Mouse (Mus musculus): Measurements from ENCODE around the gene Nos1ap. TPM values are rescaled to one million over a fixed set of nuclear protein-coding genes. Genes with fewer than 3 reads are reported as not detected.

Gene Nos1ap
- polyA plus RNA-seq, 1 experiment from 2014 or later = 5.2 TPM

DNA sequence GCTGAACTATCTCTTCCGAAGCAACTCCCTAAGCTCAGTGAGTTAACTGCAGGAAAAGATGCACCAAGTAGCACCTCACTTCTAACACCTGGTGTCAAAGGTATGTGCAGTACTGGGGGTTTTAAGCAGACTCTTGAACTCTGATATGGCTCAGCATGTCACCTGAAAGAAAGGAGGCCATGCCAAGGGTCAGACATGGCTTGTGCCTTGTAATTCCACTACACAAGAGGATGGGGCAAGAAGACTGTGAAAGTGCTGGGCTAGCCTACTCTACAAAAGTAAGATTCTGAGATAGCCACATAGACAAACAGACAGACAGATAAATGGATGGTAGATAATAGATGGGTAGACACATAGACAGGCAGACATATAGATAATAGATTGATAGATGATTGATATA, 87.7 kb downstream of the Nos1ap start:
- WGBS (ENCODE audit: insufficient replicate concordance) = 69% methylated on average over 1 of the region's 1 CpGs
- no peak overlapping the region for H3K9ac ChIP-seq
- H3K27ac ChIP-seq (replicated peaks) = no peak overlapping the region
- H3K4me2 ChIP-seq = no peak overlapping the region
- H3K4me1 ChIP-seq (replicated peaks) = peaks cover 16% of the 10 kb centered on the region
- H3K36me3 ChIP-seq (replicated peaks) = no peaks in the 10 kb centered on the region
- H3K9me3 ChIP-seq (replicated peaks) = no peaks in the 10 kb centered on the region
- H3K27me3 ChIP-seq = no peaks in the 10 kb centered on the region
- ATAC-seq (ENCODE audit: insufficient read depth) = no peak
- no peak overlapping the region for H3K4me3 ChIP-seq (replicated peaks)

DNA sequence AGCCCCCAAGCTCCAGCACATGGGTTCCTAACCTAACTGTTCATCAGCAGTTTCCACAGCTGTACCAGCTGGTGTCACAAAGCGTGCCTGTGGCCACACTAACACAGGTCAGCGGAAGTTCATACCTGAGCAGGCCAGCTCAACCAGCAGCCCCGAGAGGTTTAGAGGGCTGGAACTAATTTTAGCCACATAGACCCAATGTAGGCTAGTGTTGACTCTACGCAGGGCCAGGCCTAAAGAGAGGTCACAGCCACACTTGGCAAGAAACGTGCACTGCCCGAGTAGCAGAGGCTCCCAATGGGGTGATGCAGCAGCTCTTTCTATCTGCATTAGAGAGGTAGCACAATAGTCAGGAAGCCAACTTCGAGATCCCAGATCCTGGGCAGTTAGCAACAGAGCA, 88.1 kb downstream of the Nos1ap start:
- no peaks in the 10 kb centered on the region for H3K9me3 ChIP-seq (replicated peaks)
- H3K36me3 ChIP-seq (replicated peaks) = no peaks in the 10 kb centered on the region
- H3K27ac ChIP-seq (replicated peaks) = no peak overlapping the region
- H3K9ac ChIP-seq = no peak overlapping the region
- 57% methylated on average over 7 of the region's 7 CpGs for WGBS (ENCODE audit: insufficient replicate concordance)
- H3K4me2 ChIP-seq = no peak overlapping the region
- peak; percentile 17; the same call in 1 of the 2 replicates for ATAC-seq (ENCODE audit: insufficient read depth)
- peaks cover 16% of the 10 kb centered on the region for H3K4me1 ChIP-seq (replicated peaks)
- H3K4me3 ChIP-seq (replicated peaks) = no peak overlapping the region
- no peaks in the 10 kb centered on the region for H3K27me3 ChIP-seq

DNA sequence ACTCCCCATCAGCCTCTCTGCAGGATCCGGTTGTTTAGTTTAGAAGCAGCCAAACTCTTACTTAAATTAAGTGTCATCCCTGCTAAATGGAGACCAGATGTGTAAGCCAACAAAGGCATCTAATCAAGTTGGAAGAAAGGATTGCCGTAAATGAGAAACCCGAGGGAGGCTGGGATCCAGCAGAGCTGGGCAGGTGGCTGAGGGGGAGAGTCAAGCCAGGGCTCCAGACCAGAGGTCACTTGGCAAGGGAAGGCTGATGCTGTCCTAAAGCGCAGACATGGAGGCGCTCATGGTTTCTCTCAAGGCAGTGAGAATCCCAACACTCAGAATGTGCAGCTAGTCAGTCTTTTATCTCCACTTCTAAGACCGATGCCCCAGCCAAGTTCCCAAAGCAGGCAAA, 89.8 kb downstream of the Nos1ap start:
- peaks cover 16% of the 10 kb centered on the region for H3K4me1 ChIP-seq (replicated peaks)
- no peak overlapping the region for H3K27ac ChIP-seq (replicated peaks)
- H3K4me2 ChIP-seq = no peak overlapping the region
- H3K9me3 ChIP-seq (replicated peaks) = no peaks in the 10 kb centered on the region
- 62% methylated on average over 6 of the region's 6 CpGs for WGBS (ENCODE audit: insufficient replicate concordance)
- H3K27me3 ChIP-seq = no peaks in the 10 kb centered on the region
- no peak overlapping the region for H3K4me3 ChIP-seq (replicated peaks)
- ATAC-seq (ENCODE audit: insufficient read depth) = no peak
- no peaks in the 10 kb centered on the region for H3K36me3 ChIP-seq (replicated peaks)
- H3K9ac ChIP-seq = no peak overlapping the region

DNA sequence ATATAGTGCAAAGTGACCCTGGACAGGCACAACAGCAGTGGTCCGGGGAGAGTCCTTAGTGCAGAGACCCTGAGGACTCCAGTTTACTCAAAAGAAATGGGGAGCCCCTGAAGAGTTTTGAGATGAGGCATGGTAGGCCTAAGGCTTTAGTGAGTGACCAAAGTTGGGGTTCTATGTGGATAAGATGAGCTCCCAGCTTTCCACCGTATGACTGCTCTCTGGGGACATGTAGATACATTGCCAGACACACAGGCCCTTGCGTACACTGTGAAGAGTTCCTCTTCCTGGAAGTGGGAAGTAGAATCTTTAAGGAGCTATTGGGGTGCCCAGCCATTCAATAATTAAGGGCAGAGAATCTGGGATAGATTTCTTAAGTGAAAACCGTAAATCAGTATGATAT, 90.2 kb downstream of the Nos1ap start:
- H3K36me3 ChIP-seq (replicated peaks) = no peaks in the 10 kb centered on the region
- H3K4me1 ChIP-seq (replicated peaks) = peaks cover 16% of the 10 kb centered on the region
- H3K4me3 ChIP-seq (replicated peaks) = no peak overlapping the region
- no peak for ATAC-seq (ENCODE audit: insufficient read depth)
- H3K9ac ChIP-seq = no peak overlapping the region
- no peaks in the 10 kb centered on the region for H3K27me3 ChIP-seq
- H3K4me2 ChIP-seq = no peak overlapping the region
- WGBS (ENCODE audit: insufficient replicate concordance) = 68% methylated on average over 4 of the region's 4 CpGs
- no peaks in the 10 kb centered on the region for H3K9me3 ChIP-seq (replicated peaks)
- H3K27ac ChIP-seq (replicated peaks) = no peak overlapping the region

DNA sequence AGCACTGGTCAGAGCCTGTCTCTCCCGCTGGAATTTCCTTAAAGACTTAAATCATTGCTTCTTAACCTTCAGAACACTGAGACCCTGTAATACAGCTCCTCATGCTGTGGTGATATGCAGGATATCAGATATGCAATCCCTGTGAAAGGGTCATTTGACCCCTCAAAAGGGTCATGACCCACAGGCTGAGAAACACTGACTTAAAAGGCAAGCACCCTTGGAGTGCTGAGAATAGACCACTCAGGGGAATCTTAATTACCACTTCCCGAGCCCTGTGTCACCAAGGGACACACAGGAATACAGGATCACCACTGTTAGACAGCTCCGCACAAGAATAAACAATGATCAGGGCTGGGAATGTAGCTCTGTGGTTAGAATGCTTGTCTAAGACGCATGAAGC, 91.0 kb downstream of the Nos1ap start:
- Histone ChIP-seq H3K9ac (no peak overlapping the region), H3K36me3 (replicated peaks) (no peaks in the 10 kb centered on the region), H3K27me3 (no peaks in the 10 kb centered on the region), H3K4me3 (replicated peaks) (no peak overlapping the region), H3K9me3 (replicated peaks) (no peaks in the 10 kb centered on the region), H3K27ac (replicated peaks) (no peak overlapping the region), H3K4me2 (no peak overlapping the region), H3K4me1 (replicated peaks) (peaks cover 16% of the 10 kb centered on the region)
- 53% methylated on average over 4 of the region's 4 CpGs for WGBS (ENCODE audit: insufficient replicate concordance)
- no peak for ATAC-seq (ENCODE audit: insufficient read depth)

DNA sequence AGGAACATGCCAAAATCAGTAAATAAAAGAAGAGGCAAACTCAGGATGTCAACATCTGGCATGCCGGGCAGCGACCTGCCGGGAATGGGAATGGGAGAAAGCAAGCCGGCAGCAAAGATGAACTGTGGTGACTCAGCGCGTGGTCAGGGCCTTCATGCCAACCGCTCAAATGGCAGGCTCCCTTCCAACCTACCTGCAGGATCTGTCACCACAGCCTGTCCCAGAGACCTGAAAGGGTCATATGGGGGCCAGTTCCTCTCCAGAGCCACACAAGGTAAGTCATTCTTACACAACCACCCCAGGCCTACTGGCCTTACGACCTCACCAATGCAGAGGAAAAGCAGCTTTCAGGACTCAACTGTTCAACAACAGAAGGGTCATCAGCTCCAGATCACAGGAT, 93.4 kb downstream of the Nos1ap start:
- Histone ChIP-seq H3K4me2 (no peak overlapping the region), H3K27me3 (no peaks in the 10 kb centered on the region), H3K9me3 (replicated peaks) (no peaks in the 10 kb centered on the region), H3K36me3 (replicated peaks) (no peaks in the 10 kb centered on the region), H3K4me1 (replicated peaks) (peaks cover 13% of the 10 kb centered on the region), H3K9ac (no peak overlapping the region), H3K4me3 (replicated peaks) (no peak overlapping the region), H3K27ac (replicated peaks) (peak overlapping the region; percentile 52; the same call in 1 of the 2 replicates)
- ATAC-seq (ENCODE audit: insufficient read depth) = peak; percentile 53; the same call in 1 of the 2 replicates
- 71% methylated on average over 8 of the region's 8 CpGs for WGBS (ENCODE audit: insufficient replicate concordance)

DNA sequence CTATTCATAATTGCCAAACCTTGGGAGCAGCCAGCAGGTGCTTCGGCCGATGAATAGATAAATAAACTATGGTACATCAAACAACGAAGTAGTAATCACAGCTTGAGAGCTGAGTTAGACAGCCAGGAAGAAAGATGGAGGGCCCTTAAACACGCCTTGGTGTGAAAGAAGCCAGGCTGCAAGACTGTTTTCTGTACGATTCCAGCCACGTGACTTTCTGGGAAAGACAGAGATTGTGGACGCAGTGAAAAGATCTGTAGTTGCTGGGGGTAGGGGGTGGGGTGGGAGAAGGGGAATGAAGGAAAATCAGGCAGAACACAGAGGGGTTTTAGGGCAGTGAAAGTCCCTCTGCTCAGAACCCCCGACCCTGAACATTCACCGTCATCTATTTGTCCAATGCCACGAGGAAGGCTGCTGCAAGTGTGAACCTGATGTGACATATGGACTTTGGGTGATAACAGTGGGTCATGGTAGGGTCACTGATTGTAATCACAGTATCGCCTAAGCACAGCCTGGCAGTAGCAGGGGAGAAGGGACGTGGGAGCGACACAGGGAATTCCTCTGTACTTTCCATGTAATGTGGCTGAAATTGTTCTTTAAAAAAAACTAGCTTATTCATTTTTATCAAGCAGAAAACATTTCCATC, 94.0 kb downstream of the Nos1ap start:
- Histone ChIP-seq H3K36me3 (replicated peaks) (no peaks in the 10 kb centered on the region), H3K4me3 (replicated peaks) (no peak overlapping the region), H3K27me3 (no peaks in the 10 kb centered on the region), H3K9me3 (replicated peaks) (no peaks in the 10 kb centered on the region), H3K9ac (no peak overlapping the region), H3K27ac (replicated peaks) (0 out of 2 replicates have a peak overlapping the region, but pooled peaks have one; percentile 52), H3K4me1 (replicated peaks) (peaks cover 11% of the 10 kb centered on the region), H3K4me2 (no peak overlapping the region)
- WGBS (ENCODE audit: insufficient replicate concordance) = 49% methylated on average over 13 of the region's 13 CpGs
- peak; percentile 79 for ATAC-seq (ENCODE audit: insufficient read depth)

DNA sequence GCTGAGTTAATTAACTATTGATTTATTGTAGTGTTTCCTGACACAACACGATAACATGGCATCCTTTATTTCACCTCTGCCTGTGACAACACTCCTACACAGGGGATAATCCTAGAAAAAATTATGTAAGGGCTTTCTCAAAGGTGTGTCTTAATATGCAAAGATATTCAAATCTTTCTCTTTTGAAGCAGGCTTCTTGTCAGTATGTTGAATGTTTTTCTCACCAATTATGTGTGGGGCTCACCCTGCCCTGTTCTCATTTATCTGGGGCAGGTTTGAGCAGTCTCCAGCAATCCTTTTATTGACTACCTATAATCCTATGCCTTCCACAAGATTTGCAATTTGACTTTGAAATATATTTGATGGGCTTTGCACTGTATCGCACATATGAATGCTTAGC, 97.1 kb downstream of the Nos1ap start:
- Histone ChIP-seq H3K4me2 (no peak overlapping the region), H3K4me1 (replicated peaks) (no peaks in the 10 kb centered on the region; the same call in 1 of the 2 replicates), H3K9ac (no peak overlapping the region), H3K4me3 (replicated peaks) (no peak overlapping the region), H3K36me3 (replicated peaks) (no peaks in the 10 kb centered on the region), H3K9me3 (replicated peaks) (no peaks in the 10 kb centered on the region), H3K27ac (replicated peaks) (no peak overlapping the region), H3K27me3 (no peaks in the 10 kb centered on the region)
- ATAC-seq (ENCODE audit: insufficient read depth) = no peak
- WGBS (ENCODE audit: insufficient replicate concordance) = 59% methylated on average over 2 of the region's 2 CpGs

DNA sequence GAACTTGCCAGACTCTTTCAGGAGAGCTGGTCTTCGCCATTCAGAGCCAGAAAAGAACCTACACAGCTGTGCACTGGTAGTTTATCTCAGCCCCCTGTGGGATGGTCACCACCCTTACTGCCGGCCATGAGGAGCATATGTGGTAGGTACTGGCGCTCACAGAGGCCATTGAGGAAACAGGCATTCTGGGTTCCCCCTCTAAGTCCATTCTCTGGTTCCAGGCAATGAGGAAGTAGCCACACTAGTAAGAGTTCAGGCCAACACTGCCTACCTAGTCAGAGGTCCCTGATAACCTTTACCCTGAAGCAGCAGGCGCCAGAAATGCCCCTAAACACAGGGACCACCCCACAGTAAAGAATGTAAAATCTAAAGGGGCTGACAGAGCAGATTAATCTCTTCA, 97.6 kb downstream of the Nos1ap start:
- Histone ChIP-seq H3K36me3 (replicated peaks) (no peaks in the 10 kb centered on the region), H3K27me3 (no peaks in the 10 kb centered on the region), H3K4me1 (replicated peaks) (no peaks in the 10 kb centered on the region; the same call in 1 of the 2 replicates), H3K27ac (replicated peaks) (no peak overlapping the region), H3K4me3 (replicated peaks) (no peak overlapping the region), H3K4me2 (no peak overlapping the region), H3K9me3 (replicated peaks) (no peaks in the 10 kb centered on the region), H3K9ac (no peak overlapping the region)
- 43% methylated on average over 4 of the region's 4 CpGs for WGBS (ENCODE audit: insufficient replicate concordance)
- ATAC-seq (ENCODE audit: insufficient read depth) = no peak

DNA sequence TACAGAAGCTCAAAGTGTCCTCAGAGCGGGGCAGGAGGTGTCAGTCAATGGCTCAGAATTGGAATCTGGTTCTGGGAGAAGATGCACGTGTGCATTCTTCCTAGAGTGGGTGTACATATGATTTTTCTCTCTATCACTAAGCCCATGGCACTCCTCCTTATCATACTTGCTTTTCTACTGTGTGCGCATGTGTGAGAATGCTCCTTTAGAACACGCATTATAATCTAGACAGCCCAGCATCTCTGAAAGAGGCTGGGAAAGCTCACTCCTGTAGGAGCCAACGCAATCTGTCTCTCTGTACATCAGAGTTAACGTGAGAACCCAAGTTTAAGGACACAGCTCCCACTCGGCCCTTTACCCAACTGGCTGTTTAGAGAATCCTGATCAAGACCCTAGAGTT, 99.7 kb downstream of the Nos1ap start:
- H3K36me3 ChIP-seq (replicated peaks) = no peaks in the 10 kb centered on the region
- no peak overlapping the region for H3K27ac ChIP-seq (replicated peaks)
- H3K9me3 ChIP-seq (replicated peaks) = no peaks in the 10 kb centered on the region
- H3K4me1 ChIP-seq (replicated peaks) = no peaks in the 10 kb centered on the region; the same call in 1 of the 2 replicates
- H3K4me3 ChIP-seq (replicated peaks) = no peak overlapping the region
- no peak overlapping the region for H3K9ac ChIP-seq
- no peak for ATAC-seq (ENCODE audit: insufficient read depth)
- H3K27me3 ChIP-seq = no peaks in the 10 kb centered on the region
- 63% methylated on average over 7 of the region's 7 CpGs for WGBS (ENCODE audit: insufficient replicate concordance)
- H3K4me2 ChIP-seq = no peak overlapping the region

DNA sequence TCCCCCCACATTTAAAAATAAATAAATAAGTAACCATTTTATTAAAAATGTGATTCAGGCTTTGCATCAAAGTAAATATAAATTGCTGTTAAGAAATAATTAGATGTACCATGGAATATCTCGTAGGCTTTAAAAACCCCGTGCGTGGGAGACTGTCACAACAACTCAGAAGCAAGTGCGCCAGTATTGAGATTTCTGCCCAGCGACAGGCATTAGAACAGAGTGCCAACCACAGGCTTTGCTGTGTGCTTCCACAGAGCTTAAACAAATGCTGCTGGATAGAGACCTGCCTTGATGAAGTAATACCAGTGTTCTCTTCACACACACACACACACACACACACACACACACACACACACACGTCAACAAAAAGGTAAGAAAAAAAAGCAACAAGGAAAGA, 100.2 kb downstream of the Nos1ap start:
- ATAC-seq (ENCODE audit: insufficient read depth) = no peak
- Histone ChIP-seq H3K4me3 (replicated peaks) (no peak overlapping the region), H3K4me2 (no peak overlapping the region), H3K36me3 (replicated peaks) (no peaks in the 10 kb centered on the region), H3K9me3 (replicated peaks) (no peaks in the 10 kb centered on the region), H3K27me3 (no peaks in the 10 kb centered on the region), H3K27ac (replicated peaks) (no peak overlapping the region), H3K4me1 (replicated peaks) (no peaks in the 10 kb centered on the region; the same call in 1 of the 2 replicates), H3K9ac (no peak overlapping the region)
- 73% methylated on average over 6 of the region's 6 CpGs for WGBS (ENCODE audit: insufficient replicate concordance)

DNA sequence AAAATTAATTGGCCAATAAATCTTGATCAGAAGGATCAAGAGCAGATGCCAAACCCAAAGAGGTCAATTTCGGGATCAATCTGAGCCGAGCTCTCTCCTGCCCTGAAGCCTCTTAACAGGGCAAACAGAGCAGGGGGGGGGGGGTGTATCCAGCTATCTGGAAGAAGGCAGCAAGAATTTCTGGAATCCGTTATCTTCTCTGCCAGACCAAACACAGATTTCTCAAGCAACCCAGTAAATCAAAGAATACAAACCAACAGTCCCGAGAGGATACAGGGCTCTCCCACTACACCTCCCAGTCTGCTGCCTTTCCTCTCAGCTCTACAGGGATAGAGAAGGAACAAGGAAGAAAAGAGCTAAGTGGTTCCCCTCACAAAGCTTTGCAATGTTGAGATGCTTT, 104.5 kb downstream of the Nos1ap start:
- no peak overlapping the region for H3K4me2 ChIP-seq
- peaks cover 9% of the 10 kb centered on the region for H3K4me1 ChIP-seq (replicated peaks)
- H3K27ac ChIP-seq (replicated peaks) = no peak overlapping the region
- no peak for ATAC-seq (ENCODE audit: insufficient read depth)
- no peak overlapping the region for H3K4me3 ChIP-seq (replicated peaks)
- 41% methylated on average over 4 of the region's 4 CpGs for WGBS (ENCODE audit: insufficient replicate concordance)
- H3K36me3 ChIP-seq (replicated peaks) = no peaks in the 10 kb centered on the region
- H3K9ac ChIP-seq = no peak overlapping the region
- H3K9me3 ChIP-seq (replicated peaks) = no peaks in the 10 kb centered on the region
- no peaks in the 10 kb centered on the region for H3K27me3 ChIP-seq
